Mouse (Mus musculus) liver, embryonic 12.5 days (tissue): ENCODE results near the gene Slc3a2. TPM values are rescaled to one million over a fixed set of nuclear protein-coding genes. Genes with fewer than 3 reads are reported as not detected.

ENCODE experiments used
- ATAC-seq: fragments of 200-750 bp; cut with Nextera tagmentation; 2 replicates; pipeline ENCODE4 v1.8.0; 2017; ENCODE audit warnings: moderate number of reproducible peaks, mild to moderate bottlenecking, moderate library complexity
- H3K27ac ChIP-seq: fragments of 300-500 bp; sonication (generic); 2 replicates; pipeline ENCODE4 v1.5.1; 2016; ENCODE audit warnings: mild to moderate bottlenecking
- H3K27me3 ChIP-seq: fragments of 300-500 bp; sonication (generic); replicated peaks from 2 replicates; pipeline ENCODE4 v1.6.1; 2016; ENCODE audit warnings: mild to moderate bottlenecking, moderate library complexity
- H3K36me3 ChIP-seq: fragments of 300-500 bp; sonication (generic); 2 replicates; pipeline ENCODE4 v1.6.1; 2016; ENCODE audit warnings: mild to moderate bottlenecking, moderate library complexity
- H3K4me1 ChIP-seq: fragments of 300-500 bp; sonication (generic); 2 replicates; pipeline ENCODE4 v1.6.1; 2016
- H3K4me2 ChIP-seq: fragments of 300-500 bp; sonication (generic); 2 replicates; pipeline ENCODE4 v1.6.1; 2016; ENCODE audit warnings: mild to moderate bottlenecking, moderate library complexity
- H3K4me3 ChIP-seq: fragments of 300-500 bp; sonication (generic); 2 replicates; pipeline ENCODE4 v1.5.1; 2016; ENCODE audit warnings: mild to moderate bottlenecking, moderate library complexity
- H3K9ac ChIP-seq: fragments of 300-500 bp; sonication (generic); 2 replicates; pipeline ENCODE4 v1.6.1; 2016; ENCODE audit warnings: mild to moderate bottlenecking, moderate library complexity
- H3K9me3 ChIP-seq: fragments of 300-500 bp; sonication (generic); replicated peaks from 2 replicates; pipeline ENCODE4 v1.6.1; 2016; ENCODE audit warnings: mild to moderate bottlenecking, moderate library complexity
- WGBS: fragments of 180-500 bp; shearing (Covaris S2); methylation state at CpG from one replicate; pipeline ENCODE4 v1.1.7; 2016; ENCODE audit not compliant: insufficient replicate concordance; 5-methylcytosine and 5-hydroxymethylcytosine counted together
- polyA plus RNA-seq: library from polyadenylated mRNA; unstranded; fragments of >200 nt; fragmentation: Nextera tagmentation; extraction: Ambion mirVana; gene quantifications from 2 replicates; pipeline ENCODE4 v1.2.1, GENCODE M21; 2016

The Slc3a2 gene
- 133 and 141 TPM in 2 replicates for polyA plus RNA-seq

DNA sequence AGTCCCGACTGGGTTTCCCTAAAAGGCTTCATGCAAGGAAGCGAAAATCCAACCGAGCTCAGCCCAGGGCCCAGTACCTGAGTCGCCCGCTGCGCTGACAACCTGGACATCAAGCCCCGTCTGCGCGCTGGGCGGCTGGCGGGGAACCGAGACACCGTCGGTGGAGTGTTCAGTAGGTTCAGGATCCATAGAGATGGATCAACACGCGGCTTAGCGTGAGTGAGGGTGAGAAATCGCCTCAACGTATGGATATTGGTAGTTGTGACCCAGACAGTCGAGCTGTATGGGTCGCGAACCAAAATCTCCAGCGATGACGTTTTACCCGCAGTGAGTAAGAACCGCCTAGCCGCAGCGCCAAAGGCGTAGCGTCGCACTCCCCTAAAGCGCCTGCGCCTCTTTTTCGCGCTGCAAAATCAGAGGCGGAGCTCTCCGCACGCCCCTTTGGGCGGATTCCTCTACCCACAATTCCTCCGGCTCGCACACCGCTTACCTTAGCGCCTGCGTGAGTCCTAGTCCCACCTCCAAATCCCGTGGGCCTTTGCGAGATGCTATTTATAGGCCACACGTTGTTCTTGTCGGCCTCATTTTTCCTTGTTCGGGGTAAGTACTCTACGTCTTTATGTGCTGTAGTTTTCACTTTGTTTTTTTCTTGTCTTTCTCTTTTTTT lies at the start of gene Slc3a2:
Gene Slc3a2 (minus strand): TSS at position 463 of the 667 bp plus-strand sequence.
- peak within 1 kb of the TSS; percentile 77 for H3K4me3 ChIP-seq
- WGBS: under 1% methylated on average over 50 of the region's 50 CpGs
- H3K27ac ChIP-seq: peak within 1 kb of the TSS; percentile 97
- peak within 1 kb of the TSS; percentile 76 for H3K4me2 ChIP-seq
- H3K27me3 ChIP-seq: no peaks in the 10 kb centered on the region
- ATAC-seq: peak; percentile 94
- H3K4me1 ChIP-seq: peaks cover 60% of the 10 kb centered on the region
- peaks cover 32% of the 10 kb centered on the region for H3K36me3 ChIP-seq
- H3K9me3 ChIP-seq: no peaks in the 10 kb centered on the region
- H3K9ac ChIP-seq: peak within 1 kb of the TSS; percentile 88

DNA sequence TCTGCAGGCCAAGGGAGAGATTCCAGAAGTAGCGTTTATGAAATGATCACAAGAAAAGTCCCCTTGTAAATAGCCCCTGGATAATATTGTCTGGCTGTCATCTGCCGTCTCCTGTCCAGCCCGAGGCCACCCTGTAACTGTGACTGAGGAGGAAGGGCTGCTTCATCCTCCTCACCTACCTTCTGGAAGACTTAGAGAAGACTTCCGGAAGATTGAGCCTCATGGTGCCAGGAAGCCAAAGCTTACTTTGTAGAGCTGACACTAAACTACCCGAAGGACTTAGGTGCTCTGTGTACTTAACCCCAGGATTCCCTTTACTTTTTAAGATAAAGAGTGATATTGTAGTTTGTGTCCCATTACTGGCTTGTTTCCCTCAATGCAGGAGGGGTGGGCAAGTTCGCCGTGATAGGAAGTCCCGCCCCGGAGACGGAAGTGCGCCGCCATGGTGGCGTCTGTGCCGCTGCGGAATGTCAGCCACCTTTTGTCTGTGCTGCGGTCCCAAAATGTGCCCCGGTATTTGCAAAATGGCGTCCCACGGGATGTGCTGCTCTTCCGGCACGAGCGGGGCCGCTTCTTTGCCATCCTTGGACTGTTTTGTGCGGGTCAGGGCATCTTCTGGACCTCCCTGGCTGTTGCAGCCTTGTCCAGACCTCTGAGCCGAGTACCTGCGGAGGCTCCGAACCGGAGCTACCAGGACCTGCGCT lies 47.5 kb upstream of the Slc3a2 start, which contains the start of gene Tmem223:
Gene Tmem223 (plus strand): TSS at position 430 of the 704 bp plus-strand sequence.
- H3K4me1 ChIP-seq: peaks cover 41% of the 10 kb centered on the region
- H3K27me3 ChIP-seq: no peaks in the 10 kb centered on the region
- peak within 1 kb of the TSS; percentile 80 for H3K9ac ChIP-seq
- ATAC-seq: peak; percentile 32; the same call in 1 of the 2 replicates
- peak within 1 kb of the TSS; percentile 76 for H3K4me3 ChIP-seq
- H3K36me3 ChIP-seq: peaks cover 75% of the 10 kb centered on the region
- peak within 1 kb of the TSS; percentile 87 for H3K27ac ChIP-seq
- H3K4me2 ChIP-seq: peak within 1 kb of the TSS; percentile 99
- WGBS: 9% methylated on average over 29 of the region's 29 CpGs
- H3K9me3 ChIP-seq: no peaks in the 10 kb centered on the region

DNA sequence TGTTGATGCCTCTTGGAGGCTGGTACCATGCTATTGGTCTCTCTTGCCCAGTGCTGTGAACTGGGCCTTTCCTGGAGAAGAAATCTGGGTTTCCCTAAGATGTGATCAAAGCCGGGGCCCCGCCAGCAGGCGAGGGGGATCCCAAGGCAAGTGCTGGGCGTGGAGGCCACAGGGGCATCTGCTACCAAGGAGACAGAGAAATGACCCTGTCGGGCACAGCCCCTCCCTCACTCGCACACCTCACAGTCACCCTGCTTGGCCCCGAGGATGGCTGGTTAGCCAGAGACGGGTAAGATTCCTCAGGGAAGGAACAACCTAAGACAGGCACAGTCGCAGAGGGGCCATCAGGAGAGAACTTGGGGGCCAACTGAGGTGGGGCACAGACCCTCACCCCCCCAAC lies 42.4 kb upstream of the Slc3a2 start:
- Histone ChIP-seq H3K36me3 (peaks cover 96% of the 10 kb centered on the region), H3K4me1 (peaks cover 7% of the 10 kb centered on the region), H3K4me3 (no peak overlapping the region), H3K27me3 (no peaks in the 10 kb centered on the region), H3K9me3 (peaks cover 7% of the 10 kb centered on the region), H3K27ac (no peak overlapping the region), H3K9ac (no peak overlapping the region), H3K4me2 (no peak overlapping the region)
- no peak for ATAC-seq
- WGBS: 90% methylated on average over 9 of the region's 9 CpGs

DNA sequence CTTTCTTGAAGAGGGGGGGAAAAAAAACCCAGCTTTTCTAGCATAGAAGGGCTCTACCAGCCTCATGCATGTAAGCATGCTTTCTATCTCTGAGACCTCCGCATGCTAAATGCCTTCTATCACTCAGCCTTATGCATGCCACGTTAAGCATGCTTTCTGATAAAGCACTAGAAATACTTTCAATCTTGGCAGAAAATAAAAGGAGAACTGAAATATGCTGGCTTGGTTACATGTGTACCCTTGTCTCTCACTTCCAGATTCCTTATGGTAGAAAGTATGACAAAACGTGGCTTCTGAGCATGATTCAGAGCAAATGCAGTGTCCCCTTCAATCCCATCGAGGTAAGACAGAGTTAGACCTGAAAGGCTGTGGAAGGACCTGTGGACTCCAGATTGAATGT lies 40.1 kb upstream of the Slc3a2 start:
- Histone ChIP-seq H3K9ac (no peak overlapping the region), H3K9me3 (peaks cover 7% of the 10 kb centered on the region), H3K27ac (no peak overlapping the region), H3K4me1 (peaks cover 18% of the 10 kb centered on the region), H3K36me3 (peaks cover 77% of the 10 kb centered on the region), H3K4me2 (no peak overlapping the region), H3K4me3 (no peak overlapping the region), H3K27me3 (no peaks in the 10 kb centered on the region)
- 81% methylated on average over 4 of the region's 4 CpGs for WGBS
- no peak for ATAC-seq

DNA sequence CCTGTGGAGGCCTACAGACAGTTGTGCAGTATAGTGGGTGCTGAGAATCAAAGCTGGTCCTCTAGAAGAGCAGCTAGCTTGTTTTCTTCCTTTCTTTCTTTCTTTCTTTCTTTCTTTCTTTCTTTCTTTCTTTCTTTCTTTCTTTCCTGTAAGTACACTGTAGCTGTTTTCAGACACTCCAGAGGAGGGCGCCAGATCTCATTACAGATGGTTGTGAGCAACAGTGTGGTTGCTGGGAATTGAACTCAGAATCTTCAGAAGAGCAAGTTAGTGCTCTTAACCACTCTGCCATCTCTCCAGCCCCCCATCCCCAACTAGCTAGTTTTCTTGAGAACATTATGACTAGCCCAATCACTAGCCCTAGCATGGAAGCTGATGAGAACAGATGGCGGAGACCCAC lies 37.6 kb upstream of the Slc3a2 start:
- Histone ChIP-seq H3K9ac (no peak overlapping the region), H3K4me2 (no peak overlapping the region), H3K27me3 (no peaks in the 10 kb centered on the region), H3K36me3 (peaks cover 54% of the 10 kb centered on the region), H3K4me1 (peaks cover 32% of the 10 kb centered on the region), H3K4me3 (no peak overlapping the region), H3K27ac (no peak overlapping the region), H3K9me3 (peaks cover 7% of the 10 kb centered on the region)
- ATAC-seq: no peak
- 81% methylated on average over 2 of the region's 2 CpGs for WGBS

DNA sequence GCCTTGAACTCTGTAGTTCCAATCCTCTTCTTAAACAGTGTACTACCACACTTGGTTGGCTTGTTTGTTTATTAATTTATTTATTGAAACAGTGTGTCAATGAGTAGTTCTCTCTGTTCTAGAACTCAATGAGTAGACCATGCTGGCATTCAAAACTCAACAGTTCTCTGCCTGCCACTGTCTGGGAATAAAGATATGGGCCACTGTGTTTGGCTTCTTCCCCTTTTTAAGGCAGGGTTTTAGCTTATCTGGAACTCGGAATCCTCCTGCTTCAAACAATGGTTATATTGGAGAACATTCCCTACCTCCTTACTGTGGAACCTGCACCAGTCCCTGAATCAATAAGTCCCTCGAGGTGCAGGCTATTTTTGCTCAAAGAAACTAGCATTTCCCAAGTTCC lies 35.7 kb upstream of the Slc3a2 start:
- no peaks in the 10 kb centered on the region for H3K9me3 ChIP-seq
- H3K4me3 ChIP-seq: peak overlapping the region; percentile 95
- H3K9ac ChIP-seq: peak overlapping the region; percentile 98
- no peak for ATAC-seq
- no peaks in the 10 kb centered on the region for H3K27me3 ChIP-seq
- peak overlapping the region; percentile 61 for H3K27ac ChIP-seq
- peaks cover 52% of the 10 kb centered on the region for H3K36me3 ChIP-seq
- H3K4me2 ChIP-seq: peak overlapping the region; percentile 81
- H3K4me1 ChIP-seq: peaks cover 43% of the 10 kb centered on the region
- 24% methylated on average over 2 of the region's 2 CpGs for WGBS

DNA sequence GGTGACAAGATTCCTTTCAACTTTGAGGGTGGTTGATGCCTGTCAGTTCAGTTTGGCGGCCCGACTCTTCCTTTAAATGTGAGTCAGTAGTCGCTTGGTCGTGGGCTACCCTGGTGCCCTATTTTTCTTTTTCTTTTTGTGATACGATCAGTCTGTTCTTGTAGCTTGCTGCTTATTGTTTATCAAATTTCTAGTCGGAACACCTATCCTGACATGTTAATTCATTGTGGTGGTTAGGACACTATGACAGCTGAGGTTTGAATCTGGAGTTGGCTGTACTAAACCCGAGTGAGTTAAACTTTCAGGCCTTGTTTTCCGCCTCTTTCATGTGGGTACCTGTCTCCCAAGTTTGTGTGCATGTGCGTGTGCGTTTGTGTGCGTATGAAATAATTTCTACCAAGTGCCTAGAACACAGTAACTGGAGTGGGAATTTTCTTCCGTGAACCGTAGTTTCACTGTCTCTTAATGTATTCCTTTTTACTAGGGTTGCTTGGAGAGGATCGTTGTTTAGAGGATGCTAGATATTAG lies 34.4 kb upstream of the Slc3a2 start:
- H3K27me3 ChIP-seq: no peaks in the 10 kb centered on the region
- H3K9ac ChIP-seq: peak overlapping the region; percentile 98
- H3K4me1 ChIP-seq: peaks cover 43% of the 10 kb centered on the region
- H3K9me3 ChIP-seq: no peaks in the 10 kb centered on the region
- H3K4me2 ChIP-seq: peak overlapping the region; percentile 81
- H3K36me3 ChIP-seq: peaks cover 52% of the 10 kb centered on the region
- peak overlapping the region; percentile 95 for H3K4me3 ChIP-seq
- H3K27ac ChIP-seq: peak overlapping the region; percentile 96
- WGBS: 3% methylated on average over 14 of the region's 14 CpGs
- no peak for ATAC-seq

DNA sequence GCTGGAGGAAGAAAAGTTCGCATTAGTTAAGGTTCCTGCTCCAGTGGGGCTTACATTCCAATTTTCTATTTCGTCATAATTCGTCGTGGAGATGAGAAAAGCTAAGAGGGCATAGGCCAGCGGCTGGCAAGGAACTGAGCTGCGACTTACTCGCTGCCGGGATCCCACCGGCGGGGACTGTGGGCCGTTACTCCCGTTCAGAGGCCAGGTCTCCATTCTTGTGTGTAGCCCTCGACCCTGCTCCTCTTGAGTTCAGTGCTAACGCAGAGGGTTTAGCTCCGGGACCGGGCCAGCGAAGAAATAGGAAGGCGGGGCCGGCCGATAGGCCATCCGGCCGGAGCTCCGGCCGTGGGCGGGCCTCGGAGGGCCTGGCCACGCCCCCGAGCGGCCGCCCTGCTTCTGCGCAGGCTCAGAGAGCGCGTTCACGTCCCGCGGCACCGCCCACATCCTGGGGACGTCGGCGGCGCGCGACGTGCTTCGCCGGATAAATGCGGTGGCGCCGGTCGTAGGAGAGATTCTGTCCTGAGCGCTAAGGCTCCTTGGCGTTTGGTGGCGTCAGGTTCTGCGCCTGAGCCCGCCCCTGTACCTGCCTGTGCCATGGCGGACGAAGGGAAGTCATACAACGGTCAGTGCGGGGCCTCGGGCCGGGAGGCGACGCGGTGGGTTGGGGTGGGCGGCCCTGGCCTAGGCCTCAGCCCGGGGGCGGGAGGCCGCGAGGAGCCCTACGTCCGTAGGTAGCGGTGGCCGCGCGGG lies 33.6 kb upstream of the Slc3a2 start, which contains the start of gene Nxf1:
Gene Nxf1 (plus strand): TSS at position 439 of the 753 bp plus-strand sequence.
- WGBS: under 1% methylated on average over 75 of the region's 75 CpGs
- Histone ChIP-seq H3K4me1 (peaks cover 43% of the 10 kb centered on the region), H3K4me2 (peak within 1 kb of the TSS; percentile 81), H3K4me3 (peak within 1 kb of the TSS; percentile 95), H3K36me3 (peaks cover 52% of the 10 kb centered on the region), H3K27ac (peak within 1 kb of the TSS; percentile 96), H3K27me3 (no peaks in the 10 kb centered on the region), H3K9ac (peak within 1 kb of the TSS; percentile 98), H3K9me3 (no peaks in the 10 kb centered on the region)
- ATAC-seq: peak; percentile 92

DNA sequence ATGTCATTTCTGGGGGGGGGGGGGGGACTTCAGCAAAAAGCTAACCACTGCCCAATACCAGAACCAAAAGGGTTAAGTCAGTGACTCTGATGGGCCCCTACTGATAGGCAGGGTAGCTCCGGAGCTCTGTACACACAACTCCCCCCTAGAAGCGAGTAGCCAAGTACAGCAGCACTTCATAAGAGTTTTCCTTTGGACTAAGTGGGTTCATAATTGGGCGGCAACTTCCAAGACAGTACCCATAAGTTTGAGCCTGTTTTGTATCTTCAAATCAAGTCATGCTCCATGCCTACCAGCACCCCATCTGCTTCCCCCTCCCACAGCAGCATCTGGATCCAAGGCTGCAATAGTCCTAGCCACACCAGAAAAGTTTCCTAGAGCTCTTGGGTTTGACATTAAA lies 32.5 kb upstream of the Slc3a2 start:
- H3K9me3 ChIP-seq: no peaks in the 10 kb centered on the region
- H3K27ac ChIP-seq: peak overlapping the region; percentile 96
- 27% methylated on average over 3 of the region's 3 CpGs for WGBS
- H3K27me3 ChIP-seq: no peaks in the 10 kb centered on the region
- ATAC-seq: no peak
- H3K4me2 ChIP-seq: peak overlapping the region; percentile 81
- peak overlapping the region; percentile 98 for H3K9ac ChIP-seq
- H3K4me1 ChIP-seq: peaks cover 43% of the 10 kb centered on the region
- H3K4me3 ChIP-seq: peak overlapping the region; percentile 95
- H3K36me3 ChIP-seq: peaks cover 54% of the 10 kb centered on the region

DNA sequence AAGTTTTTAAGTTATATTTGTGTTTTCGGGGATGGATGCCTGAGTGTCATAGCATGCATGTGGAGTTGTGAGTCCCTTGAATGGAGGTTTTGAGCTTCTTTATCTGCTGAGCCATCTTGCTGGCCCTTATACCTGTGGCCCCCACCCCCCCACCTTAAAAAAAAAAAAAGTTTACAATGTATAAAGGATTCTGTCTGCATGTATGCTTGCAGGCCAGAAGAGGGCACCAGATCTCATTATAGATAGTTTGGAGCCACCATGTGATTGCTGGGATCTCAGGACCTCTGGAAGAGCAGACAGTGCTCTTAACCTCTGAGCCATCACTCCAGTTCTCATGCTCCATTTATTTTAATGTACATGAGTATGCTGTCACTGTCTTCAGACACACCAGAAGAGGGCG lies 24.2 kb upstream of the Slc3a2 start:
- peaks cover 97% of the 10 kb centered on the region for H3K36me3 ChIP-seq
- H3K27me3 ChIP-seq: no peaks in the 10 kb centered on the region
- peaks cover 16% of the 10 kb centered on the region for H3K4me1 ChIP-seq
- 66% methylated on average over 2 of the region's 2 CpGs for WGBS
- no peak overlapping the region for H3K4me2 ChIP-seq
- no peak for ATAC-seq
- no peak overlapping the region for H3K4me3 ChIP-seq
- no peaks in the 10 kb centered on the region for H3K9me3 ChIP-seq
- no peak overlapping the region for H3K9ac ChIP-seq
- H3K27ac ChIP-seq: no peak overlapping the region

DNA sequence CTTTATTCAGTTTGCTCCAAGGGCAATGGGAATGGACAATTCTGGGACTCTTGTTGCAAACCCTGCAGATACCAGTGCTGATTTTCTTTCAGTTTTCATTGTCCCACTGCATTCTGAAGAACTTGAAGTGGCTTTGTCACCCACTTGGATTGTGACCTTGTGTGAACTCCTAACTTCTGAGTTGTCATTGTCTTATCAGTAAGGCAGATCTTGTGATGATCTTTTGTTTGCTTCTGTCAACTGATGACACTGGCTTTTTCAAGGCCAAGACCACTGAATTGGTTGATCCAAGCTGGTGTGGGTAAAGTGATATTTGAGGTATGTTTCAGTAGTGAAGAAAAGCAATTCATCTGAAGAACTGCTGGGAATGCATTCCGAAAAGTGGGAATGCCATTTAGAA lies 22.2 kb upstream of the Slc3a2 start:
- ATAC-seq: no peak
- H3K27me3 ChIP-seq: no peaks in the 10 kb centered on the region
- no peaks in the 10 kb centered on the region for H3K9me3 ChIP-seq
- no peak overlapping the region for H3K27ac ChIP-seq
- H3K9ac ChIP-seq: no peak overlapping the region
- WGBS: 87% methylated on average over 1 of the region's 1 CpGs
- peaks cover 83% of the 10 kb centered on the region for H3K36me3 ChIP-seq
- no peak overlapping the region for H3K4me2 ChIP-seq
- no peak overlapping the region for H3K4me3 ChIP-seq
- peaks cover 26% of the 10 kb centered on the region for H3K4me1 ChIP-seq
